Mouse (Mus musculus) gastrocnemius, postnatal 36 days (tissue): ENCODE results near the gene Stat4. TPM values are rescaled to one million over a fixed set of nuclear protein-coding genes. Genes with fewer than 3 reads are reported as not detected.

Experiments used
- DNase-seq, 2 experiments: peaks; one replicate each; pipeline ENCODE4 v3.0.0; 2022
- intact Hi-C: fragments of 180-260 bp; cut with DNase I; formaldehyde crosslinking; loops from one replicate; pipeline ENCODE4 v1.15.1; 2025
- total RNA-seq, 2 experiments: library from RNA; stranded (reverse); gene quantifications; 2 replicates each; pipeline ENCODE4 v1.2.3; 2021

Gene Stat4
- total RNA-seq, 2 experiments from 2014 or later = 0.18 TPM; not detected in 1

DNA sequence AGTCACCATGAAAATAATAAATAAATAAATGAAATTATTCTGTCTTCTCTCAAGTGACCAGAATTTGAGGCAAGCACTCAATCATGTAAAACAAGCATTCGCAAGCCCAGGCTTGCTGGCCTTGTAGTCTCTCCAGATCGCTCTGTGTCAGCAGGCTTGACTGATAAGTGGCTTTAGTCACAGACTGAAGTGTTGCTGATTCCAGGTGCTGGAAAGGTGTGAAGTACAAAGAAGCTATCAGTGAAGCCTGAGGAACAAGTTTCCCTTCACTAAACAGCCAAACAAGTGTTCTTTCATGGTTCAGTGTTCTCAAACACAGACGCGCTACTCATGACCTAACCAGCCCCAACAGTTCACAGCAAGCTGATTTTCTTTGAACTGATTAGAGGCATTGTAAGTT is 101.7 kb downstream of the Stat4 start:
- DNase-seq = no peak
- intact Hi-C loops = no loop called here

DNA sequence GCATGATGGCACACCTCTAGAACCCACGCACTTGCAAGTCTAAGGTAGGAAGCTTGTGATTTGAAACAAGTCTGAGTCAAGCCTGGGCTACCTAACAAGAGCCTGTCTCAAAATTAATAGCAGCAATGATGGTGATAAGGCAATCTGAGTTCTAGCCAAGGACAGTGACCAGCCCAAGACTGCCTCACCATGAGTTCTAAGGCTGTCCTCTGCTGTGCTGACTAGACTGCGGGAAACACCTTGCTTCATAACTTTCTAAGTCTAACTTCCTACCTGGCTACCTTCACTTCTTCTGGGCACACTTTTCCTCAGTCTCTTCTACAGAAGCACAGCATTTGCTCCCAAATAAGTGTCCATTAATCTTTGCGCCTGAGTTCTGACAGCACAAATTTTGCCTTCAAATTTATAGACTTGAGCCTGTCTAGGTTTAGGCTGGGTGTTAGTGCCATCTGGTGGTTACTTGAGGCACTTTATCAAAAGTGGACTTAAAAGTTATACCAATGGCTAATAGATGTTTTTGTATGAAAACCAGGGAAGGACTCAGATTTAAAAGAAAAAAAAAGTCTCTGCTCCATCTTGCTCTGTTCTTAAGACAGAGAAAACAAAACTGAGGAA is 111.8 kb downstream of the Stat4 start:
- intact Hi-C loops = loop anchor here (2.0 to 10.0 kb wide), 2 partner anchors 94 to 454 kb away; no protein-coding TSS in a partner anchor
- no peak for DNase-seq

DNA sequence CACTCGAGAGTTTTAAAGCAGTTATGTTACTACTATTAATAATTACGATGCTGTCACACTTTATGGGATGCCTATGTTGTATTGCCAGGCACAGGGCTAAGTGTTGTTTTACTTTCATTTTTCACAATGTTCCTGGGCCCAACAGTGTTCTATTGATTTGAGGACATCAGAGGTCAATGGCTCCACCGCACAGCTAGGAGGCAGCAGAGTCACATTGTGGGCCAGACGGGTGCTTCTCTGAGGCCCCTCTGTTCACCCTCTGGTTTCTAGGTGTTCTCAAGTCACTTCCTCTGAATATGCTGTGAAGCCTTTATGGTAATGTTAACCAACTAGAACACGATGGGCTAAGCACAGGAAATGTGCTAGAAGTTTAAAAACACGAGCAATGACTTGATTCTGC is 113.5 kb downstream of the Stat4 start:
- DNase-seq = no peak
- intact Hi-C loops = no loop called here

DNA sequence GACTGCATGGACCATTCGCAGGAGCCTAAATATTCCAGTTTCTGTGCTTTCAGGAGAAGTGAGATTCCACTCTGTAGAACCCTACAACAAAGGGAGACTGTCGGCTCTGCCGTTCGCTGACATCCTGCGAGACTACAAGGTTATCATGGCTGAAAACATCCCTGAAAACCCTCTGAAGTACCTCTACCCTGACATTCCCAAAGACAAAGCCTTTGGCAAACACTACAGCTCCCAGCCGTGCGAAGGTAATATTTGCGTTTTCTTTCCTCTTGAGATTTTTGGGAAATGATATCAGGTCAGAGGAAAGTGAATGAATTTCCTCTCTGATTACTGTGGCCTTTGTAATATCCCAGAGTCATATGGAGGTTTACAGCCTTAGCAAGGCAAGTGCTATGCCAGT is 115.8 kb downstream of the Stat4 start:
- intact Hi-C loops = no loop called here
- DNase-seq = no peak

DNA sequence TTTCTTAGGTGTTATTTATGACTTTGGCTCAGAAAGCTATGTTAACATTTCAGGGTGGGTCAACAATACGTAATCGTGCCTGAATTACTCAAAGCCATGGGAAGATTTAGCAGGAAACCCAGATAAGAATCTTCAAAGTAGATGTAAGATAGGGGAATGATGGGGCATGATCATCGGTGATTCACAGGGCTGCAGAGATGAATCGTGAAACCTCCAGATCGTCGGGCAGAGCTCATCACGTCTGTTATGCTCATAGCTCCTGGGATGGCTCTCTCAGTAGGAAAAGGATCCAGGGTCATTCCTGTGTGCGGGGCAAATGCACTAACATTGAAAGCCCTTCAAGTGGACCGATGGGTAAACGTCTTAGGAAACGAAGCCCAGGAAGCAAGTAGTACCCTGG is 120.3 kb downstream of the Stat4 start:
- intact Hi-C loops = no loop called here
- no peak for DNase-seq

DNA sequence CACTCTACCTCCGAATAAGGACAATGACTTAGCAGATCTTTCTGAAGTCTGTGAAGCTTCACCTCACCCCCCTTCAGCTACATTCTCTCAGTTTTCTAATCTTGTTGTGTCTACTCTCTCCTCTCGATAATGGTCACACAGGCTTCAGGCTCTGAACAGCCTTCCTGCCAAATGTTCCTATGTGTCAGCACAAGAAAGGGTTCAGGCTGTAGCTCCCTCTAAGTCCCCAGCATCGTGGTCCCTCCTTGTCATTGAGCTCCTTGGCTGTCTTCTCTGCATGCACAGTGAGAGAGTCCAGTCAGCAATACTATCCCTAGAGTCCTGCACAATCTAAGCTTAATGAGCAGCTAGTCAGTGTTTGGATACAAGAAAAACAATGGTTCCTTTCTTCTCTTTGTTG is 124.3 kb downstream of the Stat4 start:
- no peak for DNase-seq
- intact Hi-C loops = no loop called here

DNA sequence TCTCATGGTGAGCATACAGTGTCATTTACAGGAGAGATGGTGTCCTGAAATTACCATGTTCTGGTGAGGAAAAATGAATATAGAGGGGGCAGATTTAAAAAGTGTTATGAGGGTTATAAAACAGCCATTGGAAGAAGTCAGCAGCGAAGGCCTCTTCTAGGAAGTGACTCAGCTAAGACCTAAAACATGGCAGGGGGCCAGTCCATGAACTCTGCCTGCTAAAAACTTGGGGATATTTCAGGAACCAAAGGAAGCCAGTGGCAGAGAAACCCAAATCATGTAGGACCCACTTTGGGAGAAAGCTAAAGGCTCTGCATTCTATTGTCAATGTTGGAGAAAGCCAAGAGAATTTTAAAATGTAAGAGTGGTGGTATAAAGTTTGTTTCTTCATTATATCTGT is 125.4 kb downstream of the Stat4 start:
- intact Hi-C loops = no loop called here
- no peak for DNase-seq

DNA sequence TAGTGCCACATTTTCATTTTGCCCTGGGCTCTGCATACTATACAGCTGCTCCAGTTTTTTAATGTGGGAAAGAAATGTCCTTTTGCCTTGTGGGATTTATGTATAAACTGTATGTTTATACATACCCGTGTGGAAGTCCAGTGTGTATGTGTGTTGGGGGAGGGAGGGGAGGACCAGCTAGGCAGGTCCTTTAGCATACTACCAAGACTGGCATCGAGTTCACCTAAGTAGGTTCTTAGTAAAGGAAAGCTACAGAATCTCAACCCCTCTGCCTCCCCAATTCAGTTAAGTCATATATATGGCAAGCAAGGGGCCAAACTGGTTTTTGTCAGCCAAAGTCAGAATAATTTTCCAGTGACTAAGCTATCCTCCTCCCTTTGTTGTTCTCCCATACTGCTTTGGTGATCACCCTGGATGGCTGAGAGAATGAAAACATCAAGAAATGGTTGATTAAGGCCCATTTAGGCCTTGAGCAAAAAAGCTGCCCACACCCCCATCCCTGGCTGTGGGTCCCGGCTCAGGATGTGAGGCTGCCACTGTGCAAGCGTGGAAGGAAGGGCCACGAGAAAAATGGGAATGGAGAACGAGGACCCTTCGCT is 126.2 kb downstream of the Stat4 start:
- no peak for DNase-seq
- intact Hi-C loops = no loop called here

DNA sequence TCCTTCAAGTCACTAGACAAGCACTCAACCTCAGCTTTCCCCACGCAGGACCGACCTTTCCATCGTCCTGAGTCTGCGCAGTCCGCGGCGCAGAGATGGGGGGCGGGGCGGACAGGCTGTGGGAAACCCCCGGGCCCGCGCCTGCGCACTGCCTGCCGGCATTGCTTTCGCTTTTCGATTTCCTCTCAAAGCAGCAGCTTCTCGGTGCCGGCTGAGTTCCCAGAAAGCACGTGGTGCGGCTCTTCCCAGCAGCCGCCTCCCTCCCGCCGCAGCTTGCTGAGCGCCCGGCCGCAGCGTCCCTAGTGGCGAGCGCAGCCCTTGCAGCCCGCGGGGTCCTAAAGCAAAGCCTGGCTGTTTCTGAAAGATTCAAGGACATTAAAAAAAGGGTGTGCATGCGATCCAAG is 126.7 kb downstream of the Stat4 start:
- intact Hi-C loops = no loop called here
- peak; percentile 98 to 99 for DNase-seq

DNA sequence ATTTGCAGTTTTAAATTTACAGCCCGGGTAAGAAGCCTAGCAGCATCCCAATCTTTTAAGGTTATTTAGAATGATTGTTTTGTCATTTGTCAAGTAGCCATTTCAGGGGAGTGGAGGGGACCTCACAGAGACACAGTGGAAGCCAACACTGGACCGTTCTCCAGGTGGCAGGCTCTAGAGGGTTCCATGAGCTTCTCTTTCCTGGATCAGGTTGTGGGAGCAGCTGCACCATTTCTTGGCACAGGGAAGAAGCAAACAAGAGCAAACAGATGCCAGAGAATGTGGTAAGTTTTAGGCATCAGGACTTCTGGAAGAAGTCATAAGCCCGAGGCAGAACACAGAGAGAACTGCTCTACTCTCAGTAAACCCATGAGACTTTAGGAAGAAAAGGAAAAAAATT is 129.5 kb downstream of the Stat4 start:
- no peak for DNase-seq
- intact Hi-C loops = loop anchor here (5.0 kb wide), 1 partner anchor 116 kb away; the partner anchor contains the start of gene Gls

DNA sequence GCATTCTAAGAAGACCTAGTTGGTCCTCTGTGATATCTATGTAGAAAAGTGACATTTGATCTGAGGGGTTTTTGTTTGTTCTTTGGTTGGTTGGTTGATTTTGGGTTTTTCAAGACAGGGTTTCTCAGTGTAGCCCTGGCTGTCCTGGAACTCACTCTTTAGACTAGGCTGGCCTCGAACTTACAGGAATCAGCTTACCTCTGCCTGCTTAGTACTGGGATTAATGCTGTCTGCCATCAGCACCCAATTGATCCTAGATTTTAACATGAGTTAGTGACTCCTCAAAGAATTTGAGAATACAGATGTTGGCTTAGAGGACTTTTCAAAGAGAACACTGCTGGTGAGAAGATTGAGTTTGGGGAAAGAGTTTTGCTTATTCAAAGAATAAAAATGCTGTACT is 130.8 kb downstream of the Stat4 start:
- intact Hi-C loops = loop anchor here (5.0 kb wide), 1 partner anchor 115 kb away; the partner anchor contains the start of gene Gls
- no peak for DNase-seq

DNA sequence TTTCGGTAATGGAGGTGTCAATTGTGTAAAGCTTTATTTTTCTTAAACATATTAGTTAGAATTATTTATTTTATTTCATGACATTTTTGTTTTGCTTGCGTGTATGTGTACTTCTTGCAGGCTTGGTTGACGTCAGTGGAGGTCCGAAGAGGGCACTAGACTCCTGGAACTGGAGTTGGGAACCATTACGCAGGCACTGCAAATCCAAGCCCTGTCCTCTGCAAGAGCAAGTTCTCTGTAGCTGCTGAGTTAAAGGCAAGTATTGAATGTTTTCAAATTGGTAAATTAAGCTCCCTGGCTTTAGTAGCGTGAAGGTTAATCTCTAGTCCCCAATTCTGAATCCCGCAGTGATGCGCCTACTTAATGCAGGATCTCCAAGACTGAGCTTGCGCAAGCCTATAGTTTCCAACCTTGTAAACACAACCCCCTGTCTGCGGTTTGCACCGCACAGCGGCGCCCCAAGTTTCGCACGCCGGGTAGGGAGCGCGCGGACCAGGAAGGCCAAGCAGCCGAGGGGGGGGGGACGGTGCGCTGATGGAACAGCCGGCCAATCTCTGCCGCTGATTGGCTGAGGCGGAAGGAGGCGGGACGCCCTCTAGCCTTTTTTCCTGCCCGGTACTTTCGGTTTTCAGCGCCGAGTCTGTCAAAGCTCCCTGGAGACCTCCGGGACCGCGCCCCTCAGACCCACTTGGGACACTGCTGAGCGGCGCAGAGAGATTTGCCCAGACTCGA is 132.1 kb downstream of the Stat4 start, which contains the start of gene Stat1:
TSS of gene Stat1 (plus strand) at position 581 of the 732 bp plus-strand sequence.
- intact Hi-C loops = loop anchor here (5.0 kb wide), 1 partner anchor 113 kb away; the partner anchor contains the start of gene Gls
- DNase-seq = peak; percentile 79 to 81

DNA sequence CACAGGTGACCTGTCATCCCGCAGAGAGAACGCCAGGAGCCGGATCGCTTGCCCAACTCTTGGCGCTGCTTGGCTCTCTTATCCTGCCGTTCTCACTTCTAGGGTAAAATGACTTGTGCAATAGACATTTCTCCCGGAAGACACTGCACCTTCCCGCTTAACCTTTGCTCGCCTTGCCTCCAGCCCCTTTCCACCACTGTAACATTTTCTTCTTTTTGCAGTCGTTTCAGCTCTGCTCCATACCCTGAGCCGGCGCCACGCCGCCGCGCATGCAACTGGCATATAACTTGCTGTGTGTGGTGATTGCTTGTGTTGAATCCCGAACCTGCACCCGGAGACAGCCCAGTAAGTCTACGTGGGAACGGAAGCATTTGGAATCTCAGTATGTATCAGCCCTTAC is 132.7 kb downstream of the Stat4 start:
- DNase-seq = no peak
- intact Hi-C loops = loop anchor here (5.0 kb wide), 1 partner anchor 113 kb away; the partner anchor contains the start of gene Gls

DNA sequence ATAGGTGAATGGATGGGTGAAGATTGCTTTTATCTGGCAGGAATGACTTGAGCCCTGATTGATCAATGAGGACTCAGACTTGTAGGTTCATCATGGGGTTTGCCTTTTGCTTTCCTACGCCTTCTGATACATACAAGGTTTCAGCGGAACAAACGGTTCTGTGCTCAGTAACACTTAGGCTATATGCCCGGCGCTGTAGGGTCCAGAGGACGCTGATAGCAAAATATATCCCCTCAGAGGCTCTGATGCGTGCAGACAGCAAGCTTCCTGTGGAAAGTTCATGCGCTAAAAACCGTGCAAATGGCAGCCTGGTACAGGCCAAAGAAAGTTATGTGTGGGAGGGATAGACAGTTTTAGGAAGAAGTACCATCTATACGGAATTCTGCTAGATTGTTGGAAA is 133.2 kb downstream of the Stat4 start:
- intact Hi-C loops = no loop called here
- DNase-seq = no peak

DNA sequence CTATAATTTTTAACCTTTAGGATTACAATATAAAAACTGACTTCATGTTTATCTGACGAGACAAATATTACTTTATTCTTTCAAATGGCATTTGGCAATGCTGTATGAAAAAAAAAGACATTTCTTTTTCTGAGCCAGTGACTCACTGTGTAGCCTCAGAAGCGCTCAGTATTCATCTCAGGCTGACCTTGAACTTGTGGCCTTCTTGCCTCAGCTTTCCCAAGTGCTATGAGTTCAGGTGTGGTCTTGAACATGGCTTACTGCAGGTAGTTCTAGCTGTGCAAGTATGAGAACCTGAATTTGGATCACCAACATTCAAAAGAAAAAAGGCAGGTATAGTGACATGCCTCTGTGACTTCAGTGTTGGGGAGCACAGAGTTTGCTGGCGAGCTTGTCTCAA is 134.1 kb downstream of the Stat4 start:
- intact Hi-C loops = no loop called here

DNA sequence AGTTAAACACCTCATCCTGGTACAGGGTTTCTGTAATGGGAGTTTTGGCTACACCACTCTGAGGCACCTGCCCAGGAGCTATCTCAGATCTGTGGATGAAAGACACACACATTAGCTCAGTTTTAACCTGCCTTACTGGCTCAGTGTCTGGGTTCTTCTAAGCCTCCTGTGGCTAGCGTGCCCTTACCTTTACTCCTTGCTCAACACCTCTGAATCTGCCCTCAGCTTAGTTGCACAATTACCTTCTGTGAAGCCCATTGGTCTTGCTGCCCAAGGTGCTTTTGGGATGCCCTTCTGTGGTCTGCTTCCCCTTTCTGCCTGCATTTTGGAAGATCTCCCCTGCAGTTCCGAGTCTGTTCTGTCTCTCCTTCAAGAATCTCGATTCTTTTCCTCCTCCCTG is 137.9 kb downstream of the Stat4 start:
- DNase-seq = no peak
- intact Hi-C loops = no loop called here

More for the DNA sequence above, 134.1 kb downstream of the Stat4 start:
- no peak for DNase-seq

DNA sequence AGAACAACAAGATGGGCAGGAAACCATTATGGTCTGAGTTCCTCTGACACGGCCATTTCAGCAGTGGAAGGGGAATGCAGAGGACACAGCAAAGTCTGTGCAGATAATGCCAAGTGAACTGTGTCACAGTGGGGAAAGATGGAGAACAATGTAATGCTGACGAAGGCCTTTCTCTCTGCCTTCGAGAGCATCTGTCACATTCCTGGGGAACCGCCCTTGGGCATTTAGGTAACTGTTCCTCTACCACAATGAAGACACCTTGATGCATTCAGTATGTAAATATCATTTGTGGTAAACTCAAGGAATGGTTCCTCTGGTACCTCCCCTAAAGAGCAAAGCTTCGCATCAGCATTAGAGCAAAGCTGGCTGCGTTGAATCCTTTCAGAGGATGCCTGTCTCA is 140.4 kb downstream of the Stat4 start:
- no peak for DNase-seq
- intact Hi-C loops = no loop called here

DNA sequence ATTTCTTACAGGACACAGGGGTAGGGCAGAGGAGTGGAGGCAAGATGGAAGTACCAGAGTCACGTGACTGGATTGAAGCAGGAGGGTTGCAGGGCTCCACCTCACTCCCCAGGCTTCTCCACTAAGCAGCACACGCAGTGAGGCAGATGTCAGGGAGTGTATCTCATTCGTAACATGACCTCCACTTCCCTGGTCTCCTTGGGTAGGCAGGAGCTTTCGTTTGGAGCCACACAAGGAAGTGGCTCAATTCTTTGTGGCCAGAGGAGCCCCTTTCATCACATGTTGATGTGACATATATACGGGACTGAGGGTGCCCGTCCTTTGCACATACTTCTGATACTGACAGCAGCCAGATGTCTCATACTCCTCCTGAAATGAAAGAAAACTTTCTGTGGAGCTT is 142.8 kb downstream of the Stat4 start:
- no peak for DNase-seq
- intact Hi-C loops = no loop called here

DNA sequence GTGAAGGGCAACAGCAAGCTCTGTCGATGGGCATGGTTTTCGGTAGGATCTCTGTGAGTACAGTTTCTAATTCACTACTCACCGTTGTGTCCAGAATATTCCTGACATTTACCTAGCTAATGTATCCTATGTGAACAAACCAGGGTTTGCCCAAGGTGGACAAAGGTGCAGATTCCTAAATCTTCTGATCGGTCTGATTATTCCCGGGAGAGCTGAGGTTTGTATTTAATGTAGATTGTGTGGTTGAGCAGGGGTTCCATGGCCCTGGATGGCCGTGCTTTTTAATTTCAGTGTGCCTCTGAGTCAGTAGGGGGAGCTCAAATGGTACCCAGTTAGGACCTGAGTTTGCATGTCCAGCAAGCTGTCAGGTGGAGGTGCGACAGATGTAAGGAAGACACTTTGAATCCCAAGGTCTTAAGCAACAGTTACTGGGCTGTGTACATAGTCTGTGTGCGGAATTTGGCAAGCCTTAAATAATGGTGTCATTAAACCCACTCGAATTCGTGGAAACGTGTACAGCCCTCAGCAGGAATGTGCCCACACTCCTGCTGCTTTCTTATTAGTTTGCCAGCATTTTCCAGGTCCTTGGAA is 144.9 kb downstream of the Stat4 start:
- intact Hi-C loops = no loop called here
- DNase-seq = no peak

DNA sequence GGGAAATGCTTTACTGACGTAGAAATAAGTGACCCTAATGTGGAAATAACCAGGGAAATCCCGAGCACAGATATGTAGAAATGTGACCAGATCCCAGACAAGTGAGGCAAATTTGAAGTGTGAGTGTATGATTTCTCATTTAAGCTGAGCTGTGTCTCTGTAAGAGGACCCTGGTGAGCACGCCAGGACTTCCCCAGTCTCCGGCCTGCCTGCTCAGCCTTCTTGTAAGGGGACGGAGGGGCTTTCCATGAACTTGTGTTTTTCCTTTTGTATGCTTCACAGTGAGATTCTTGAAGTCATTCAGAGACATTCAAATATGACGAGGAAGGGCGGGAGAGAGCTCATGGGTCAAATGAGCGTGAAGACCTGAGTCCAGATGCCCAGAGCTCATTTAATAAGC is 146.3 kb downstream of the Stat4 start:
- no peak for DNase-seq
- intact Hi-C loops = no loop called here

DNA sequence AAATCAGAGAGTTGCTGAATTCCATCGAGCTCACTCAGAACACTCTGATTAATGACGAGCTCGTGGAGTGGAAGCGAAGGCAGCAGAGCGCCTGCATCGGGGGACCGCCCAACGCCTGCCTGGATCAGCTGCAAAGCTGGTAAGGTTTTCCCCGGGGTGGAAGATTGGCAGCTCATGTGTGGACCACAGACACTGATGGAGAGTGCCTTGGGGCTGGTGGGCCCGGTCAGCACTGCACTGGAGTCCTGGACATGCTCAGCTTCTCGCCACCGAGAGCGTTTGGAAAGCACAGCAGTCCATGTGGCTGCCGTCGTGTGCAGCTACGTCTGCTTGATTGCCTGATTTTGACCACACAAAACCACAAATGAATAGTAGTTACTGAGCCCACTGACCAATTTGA is 150.3 kb downstream of the Stat4 start:
- no peak for DNase-seq
- intact Hi-C loops = no loop called here
